Mouse (Mus musculus) neural tube, embryonic 12.5 days (tissue): ENCODE results near the gene Rpl11. TPM values are rescaled to one million over a fixed set of nuclear protein-coding genes. Genes with fewer than 3 reads are reported as not detected.
"Not testable (repeated sequence)": the region's sequence is repeated elsewhere in the genome, so short reads cannot be mapped to it uniquely, and the experiment has no call there.

Source experiments
- ATAC-seq: fragments of 200-750 bp; cut with Nextera tagmentation; 2 replicates; pipeline ENCODE4 v1.8.0; 2017; ENCODE audit warnings: low read depth, mild to moderate bottlenecking, moderate TSS enrichment, moderate library complexity; ENCODE audit not compliant: low FRiP score
- H3K27ac ChIP-seq: fragments of 300-500 bp; sonication (generic); 2 replicates; pipeline ENCODE4 v1.5.1; 2016
- H3K27me3 ChIP-seq: fragments of 300-500 bp; sonication (generic); replicated peaks from 2 replicates; pipeline ENCODE4 v1.6.1; 2016; ENCODE audit warnings: mild to moderate bottlenecking
- H3K36me3 ChIP-seq: fragments of 300-500 bp; sonication (generic); 2 replicates; pipeline ENCODE4 v1.6.1; 2016; ENCODE audit warnings: mild to moderate bottlenecking
- H3K4me1 ChIP-seq: fragments of 300-500 bp; sonication (generic); 2 replicates; pipeline ENCODE4 v1.6.1; 2016
- H3K4me2 ChIP-seq: fragments of 300-500 bp; sonication (generic); replicated peaks from 2 replicates; pipeline ENCODE4 v1.6.1; 2016; ENCODE audit warnings: mild to moderate bottlenecking
- H3K4me3 ChIP-seq: fragments of 300-500 bp; sonication (generic); 2 replicates; pipeline ENCODE4 v1.5.1; 2016
- H3K9ac ChIP-seq: fragments of 300-500 bp; sonication (generic); 2 replicates; pipeline ENCODE4 v1.6.1; 2016; ENCODE audit warnings: mild to moderate bottlenecking
- H3K9me3 ChIP-seq: fragments of 300-500 bp; sonication (generic); 2 replicates; pipeline ENCODE4 v1.6.1; 2016; ENCODE audit warnings: mild to moderate bottlenecking
- WGBS: fragments of 180-500 bp; shearing (Covaris S2); methylation state at CpG from one replicate; pipeline ENCODE4 v1.1.7; 2016; 5-methylcytosine and 5-hydroxymethylcytosine counted together
- polyA plus RNA-seq: library from polyadenylated mRNA; unstranded; fragments of >200 nt; fragmentation: Nextera tagmentation; extraction: Ambion mirVana; gene quantifications from 2 replicates; pipeline ENCODE4 v1.2.1, GENCODE M21; 2016

The Rpl11 gene
- polyA plus RNA-seq, 1 experiment from 2014 or later, result 294 TPM

GRCm38 (mm10) chr4:135984556-135984955 lies 68.7 kb downstream of the Rpl11 start:
- Histone ChIP-seq H3K4me3 (no peak overlapping the region), H3K36me3 (peaks cover 25% of the 10 kb centered on the region), H3K4me1 (peaks cover 17% of the 10 kb centered on the region), H3K4me2 (peak overlapping the region; percentile 12; the same call in 1 of the 2 replicates), H3K27me3 (no peaks in the 10 kb centered on the region), H3K27ac (no peak overlapping the region), H3K9me3 (no peaks in the 10 kb centered on the region), H3K9ac (no peak overlapping the region)
- WGBS, result 89% methylated on average over 5 of the region's 5 CpGs
- ATAC-seq, result no peak

GRCm38 (mm10) chr4:135981524-135982063 lies 71.6 kb downstream of the Rpl11 start:
- Histone ChIP-seq H3K27ac (no peak overlapping the region), H3K4me1 (peaks cover 10% of the 10 kb centered on the region), H3K27me3 (no peaks in the 10 kb centered on the region), H3K36me3 (peaks cover 42% of the 10 kb centered on the region), H3K4me3 (no peak overlapping the region), H3K9me3 (no peaks in the 10 kb centered on the region), H3K9ac (no peak overlapping the region), H3K4me2 (no peak overlapping the region)
- WGBS, result 89% methylated on average over 7 of the region's 7 CpGs
- no peak for ATAC-seq

GRCm38 (mm10) chr4:135980223-135980622 lies 73.0 kb downstream of the Rpl11 start:
- not testable (repeated sequence) for H3K4me2 ChIP-seq, H3K9me3 ChIP-seq, H3K27ac ChIP-seq, H3K4me3 ChIP-seq, H3K4me1 ChIP-seq, H3K27me3 ChIP-seq, H3K9ac ChIP-seq, ATAC-seq
- 95% methylated on average over 5 of the region's 5 CpGs for WGBS
- H3K36me3 ChIP-seq, result peaks cover 56% of the 10 kb centered on the region

Other genes starting within 250 kb of the Rpl11 start
- gene Srsf10, start 197.7 kb downstream of the Rpl11 start, polyA plus RNA-seq, result 279 and 303 TPM in 2 replicates
- gene Pnrc2, start 179.6 kb downstream of the Rpl11 start, polyA plus RNA-seq, result 145 and 154 TPM in 2 replicates
- 0.32 and 0.34 TPM in 2 replicates for gene Cnr2, start 158.0 kb downstream of the Rpl11 start, polyA plus RNA-seq
- gene Fuca1, start 132.7 kb downstream of the Rpl11 start, polyA plus RNA-seq, result 48.2 and 53.6 TPM in 2 replicates
- 55.9 and 56.6 TPM in 2 replicates for gene Hmgcl, start 107.0 kb downstream of the Rpl11 start, polyA plus RNA-seq
- 34.8 and 38.9 TPM in 2 replicates for gene Gale, start 89.7 kb downstream of the Rpl11 start, polyA plus RNA-seq
- 189 and 194 TPM in 2 replicates for gene Lypla2, start 80.8 kb downstream of the Rpl11 start, polyA plus RNA-seq
- gene Pithd1, start 66.2 kb downstream of the Rpl11 start, polyA plus RNA-seq, result 63.2 and 63.3 TPM in 2 replicates
- 32.1 and 35.0 TPM in 2 replicates for gene Eloa, start 31.7 kb downstream of the Rpl11 start, polyA plus RNA-seq
- gene Id3, start 90.1 kb upstream of the Rpl11 start, polyA plus RNA-seq, result 325 and 330 TPM in 2 replicates
- 9.5 and 10.4 TPM in 2 replicates for gene E2f2, start 119.0 kb upstream of the Rpl11 start, polyA plus RNA-seq
- gene Asap3, start 152.9 kb upstream of the Rpl11 start, polyA plus RNA-seq, result 10.4 and 11.4 TPM in 2 replicates
- gene Tcea3, start 194.3 kb upstream of the Rpl11 start, polyA plus RNA-seq, result 3.0 and 4.5 TPM in 2 replicates
- 38.3 and 39.7 TPM in 2 replicates for gene Zfp46, start 231.3 kb upstream of the Rpl11 start, polyA plus RNA-seq